ENCODE assay signal across 27 mouse cellular contexts in genomic region chr13:24105838-24106237, GRCm38 (mm10).
A peak's percentile ranks its signal among the peaks of the same experiment; 100 is the strongest.
DNase-seq lines count a peak whose midpoint lies in the region; ATAC-seq lines count a peak whose summit lies in the region.
"Had no signal": no experiment of that assay in that cellular context is flagged by ENCODE, and none has a peak within 500 bp of the region (broad histone marks: within the 10 kb centered on the region; RNA-seq: fewer than 3 reads in every experiment).

No protein-coding gene starts in this region.

- no peak overlapping the region for H3K4me3 ChIP-seq in forebrain, embryonic 14.5 days (ENCODE audit: low read depth, low read length)
- no peak overlapping the region for H3K4me3 ChIP-seq in forebrain, embryonic 10.5 days
- no peak overlapping the region for H3K4me3 ChIP-seq in midbrain, embryonic 15.5 days
- H3K4me3 ChIP-seq in midbrain, embryonic 13.5 days (replicated peaks), result no peak overlapping the region
- H3K4me3 ChIP-seq in limb, embryonic 12.5 days (replicated peaks), result no peak overlapping the region
- no peak overlapping the region for H3K4me3 ChIP-seq in midbrain, embryonic 11.5 days (ENCODE audit: low read depth, low read length)
- H3K4me3 ChIP-seq: gastrocnemius, adult 2 months; heart, adult 2 months; heart, embryonic 12.5 days; kidney, embryonic 15.5 days; layer of hippocampus, adult 2 months; left cerebral cortex, adult 2 months; midbrain, embryonic 10.5 days had no signal

- no peaks in the 10 kb centered on the region for H3K27me3 ChIP-seq in forebrain, embryonic 14.5 days (replicated peaks; ENCODE audit: control insufficient read depth, insufficient read depth, low read length)
- H3K27me3 ChIP-seq in forebrain, embryonic 10.5 days (ENCODE audit: poor library complexity, severe bottlenecking), result no peaks in the 10 kb centered on the region
- H3K27me3 ChIP-seq in midbrain, embryonic 15.5 days (replicated peaks), result no peaks in the 10 kb centered on the region
- H3K27me3 ChIP-seq in midbrain, embryonic 13.5 days, result no peaks in the 10 kb centered on the region
- H3K27me3 ChIP-seq in limb, embryonic 12.5 days, result no peaks in the 10 kb centered on the region
- no peaks in the 10 kb centered on the region for H3K27me3 ChIP-seq in midbrain, embryonic 11.5 days (ENCODE audit: control insufficient read depth, insufficient read depth, low read length)
- H3K27me3 ChIP-seq: kidney, embryonic 15.5 days; Patski had no signal

- H3K36me3 ChIP-seq in forebrain, embryonic 14.5 days (ENCODE audit: control insufficient read depth, insufficient read depth, low read length), result no peaks in the 10 kb centered on the region
- no peaks in the 10 kb centered on the region for H3K36me3 ChIP-seq in forebrain, embryonic 10.5 days (replicated peaks)
- H3K36me3 ChIP-seq in midbrain, embryonic 15.5 days (replicated peaks), result no peaks in the 10 kb centered on the region
- H3K36me3 ChIP-seq in midbrain, embryonic 13.5 days, result no peaks in the 10 kb centered on the region
- no peaks in the 10 kb centered on the region for H3K36me3 ChIP-seq in limb, embryonic 12.5 days
- H3K36me3 ChIP-seq in midbrain, embryonic 11.5 days (ENCODE audit: control insufficient read depth, insufficient read depth, low read length), result no peaks in the 10 kb centered on the region
- H3K36me3 ChIP-seq: G1E; heart, embryonic 12.5 days; midbrain, embryonic 10.5 days had no signal

- ATAC-seq in forebrain, embryonic 14.5 days, result no peak
- no peak for ATAC-seq in midbrain, embryonic 15.5 days (replicated peaks)
- no peak for ATAC-seq in midbrain, embryonic 13.5 days
- no peak for ATAC-seq in limb, embryonic 12.5 days (ENCODE audit: insufficient number of reproducible peaks, insufficient read depth, low FRiP score, low TSS enrichment, low read depth)
- no peak for ATAC-seq in midbrain, embryonic 11.5 days (ENCODE audit: low FRiP score)
- ATAC-seq: Patski had no signal

- H3K9ac ChIP-seq in forebrain, embryonic 14.5 days (ENCODE audit: low read length), result no peak overlapping the region
- H3K9ac ChIP-seq in midbrain, embryonic 15.5 days, result no peak overlapping the region
- no peak overlapping the region for H3K9ac ChIP-seq in midbrain, embryonic 13.5 days (replicated peaks)
- H3K9ac ChIP-seq in limb, embryonic 12.5 days (replicated peaks), result no peak overlapping the region
- no peak overlapping the region for H3K9ac ChIP-seq in midbrain, embryonic 11.5 days (ENCODE audit: low read length)
- H3K9ac ChIP-seq: kidney, embryonic 15.5 days; liver, embryonic 14.5 days; lung, embryonic 14.5 days had no signal

- H3K27ac ChIP-seq in forebrain, embryonic 14.5 days (ENCODE audit: low read depth, low read length), result peak overlapping the region; percentile 44; the same call in 1 of the 2 replicates
- no peak overlapping the region for H3K27ac ChIP-seq in forebrain, embryonic 10.5 days
- 0 out of 2 replicates have a peak overlapping the region, but pooled peaks have one; percentile 11 for H3K27ac ChIP-seq in midbrain, embryonic 15.5 days
- no peak overlapping the region for H3K27ac ChIP-seq in midbrain, embryonic 13.5 days
- H3K27ac ChIP-seq in limb, embryonic 12.5 days, result 0 out of 2 replicates have a peak overlapping the region, but pooled peaks have one; percentile 2
- no peak overlapping the region for H3K27ac ChIP-seq in midbrain, embryonic 11.5 days (ENCODE audit: low read depth, low read length)
- H3K27ac ChIP-seq: gastrocnemius, adult 2 months; heart, adult 2 months; kidney, embryonic 15.5 days; layer of hippocampus, adult 2 months; left cerebral cortex, adult 2 months; liver, embryonic 14.5 days; midbrain, embryonic 10.5 days had no signal

- WGBS in forebrain, embryonic 14.5 days, result 87% methylated on average over 5 of the region's 5 CpGs
- 95% methylated on average over 5 of the region's 5 CpGs for WGBS in forebrain, embryonic 10.5 days
- 84% methylated on average over 5 of the region's 5 CpGs for WGBS in midbrain, embryonic 15.5 days
- 87% methylated on average over 5 of the region's 5 CpGs for WGBS in midbrain, embryonic 13.5 days
- 37% methylated on average over 5 of the region's 5 CpGs for WGBS in limb, embryonic 12.5 days
- 94% methylated on average over 5 of the region's 5 CpGs for WGBS in midbrain, embryonic 11.5 days

- peaks cover 20% of the 10 kb centered on the region for H3K4me1 ChIP-seq in forebrain, embryonic 14.5 days (ENCODE audit: control insufficient read depth, insufficient read depth, low read length)
- H3K4me1 ChIP-seq in forebrain, embryonic 10.5 days, result no peaks in the 10 kb centered on the region
- peaks cover 7% of the 10 kb centered on the region; the same call in 1 of the 2 replicates for H3K4me1 ChIP-seq in midbrain, embryonic 15.5 days
- H3K4me1 ChIP-seq in midbrain, embryonic 13.5 days (replicated peaks), result peaks cover 13% of the 10 kb centered on the region
- peaks cover 16% of the 10 kb centered on the region for H3K4me1 ChIP-seq in limb, embryonic 12.5 days (replicated peaks)
- no peaks in the 10 kb centered on the region for H3K4me1 ChIP-seq in midbrain, embryonic 11.5 days (ENCODE audit: control insufficient read depth, insufficient read depth, low read length)

- DNase-seq in forebrain, embryonic 14.5 days (ENCODE audit: low spot score), result no peak
- DNase-seq in forebrain, embryonic 10.5 days (ENCODE audit: extremely low spot score, low spot score), result no peak
- no peak for DNase-seq in lung, adult 18-20 months
- no peak for DNase-seq in midbrain, embryonic 11.5 days (ENCODE audit: low spot score, missing footprints)
- DNase-seq: cerebellum, adult 11-12 months; cerebellum, adult 9-11 months; gastrocnemius, adult 2 months; gastrocnemius, postnatal 36 days; heart, adult 2 months; kidney, adult 18-20 months; kidney, postnatal 36 days; liver; lung, embryonic 14.5 days; lung, postnatal 14 days; spleen, adult 18-20 months; thymus, postnatal 14 days had no signal

- no peak overlapping the region for H3K4me2 ChIP-seq in forebrain, embryonic 14.5 days (ENCODE audit: low read length)
- H3K4me2 ChIP-seq in midbrain, embryonic 15.5 days, result no peak overlapping the region
- no peak overlapping the region for H3K4me2 ChIP-seq in midbrain, embryonic 13.5 days (replicated peaks)
- H3K4me2 ChIP-seq in limb, embryonic 12.5 days, result no peak overlapping the region
- H3K4me2 ChIP-seq in midbrain, embryonic 11.5 days, result no peak overlapping the region
- H3K4me2 ChIP-seq: heart, embryonic 12.5 days; kidney, embryonic 15.5 days; lung, embryonic 14.5 days had no signal

- H3K9me3 ChIP-seq in forebrain, embryonic 14.5 days (replicated peaks; ENCODE audit: control insufficient read depth, low read length), result no peaks in the 10 kb centered on the region
- H3K9me3 ChIP-seq in forebrain, embryonic 10.5 days, result no peaks in the 10 kb centered on the region
- no peaks in the 10 kb centered on the region for H3K9me3 ChIP-seq in midbrain, embryonic 15.5 days
- H3K9me3 ChIP-seq in midbrain, embryonic 13.5 days, result no peaks in the 10 kb centered on the region
- H3K9me3 ChIP-seq in limb, embryonic 12.5 days, result no peaks in the 10 kb centered on the region
- no peaks in the 10 kb centered on the region for H3K9me3 ChIP-seq in midbrain, embryonic 11.5 days (ENCODE audit: control insufficient read depth, low read length)
- H3K9me3 ChIP-seq: G1E; heart, embryonic 12.5 days; kidney, embryonic 15.5 days; midbrain, embryonic 10.5 days had no signal

Comparison
In these comparisons a context has a peak if more than half of its experiments do, and no peak if none do; other contexts are left out.
1. H3K27ac ChIP-seq: peak in forebrain, embryonic 14.5 days (single experiment), midbrain, embryonic 15.5 days (single experiment) and limb, embryonic 12.5 days (single experiment); none in forebrain, embryonic 10.5 days (single experiment), midbrain, embryonic 13.5 days (single experiment) and midbrain, embryonic 11.5 days (single experiment).